Mouse (Mus musculus): ENCODE measurements around the gene Tmc3.

- TF ChIP-seq CTCF (IDR thresholded peaks at IDR 0.05; ENCODE audit: insufficient read depth, low read length) (no peak), POLR2A (IDR thresholded peaks at IDR 0.05; ENCODE audit: borderline replicate concordance, extremely low read depth, low read depth, low read length) (no peak)
These were observed 28.2 kb upstream of the Tmc3 start for GRCm38 (mm10) chr7:83556488-83556887.

Data from lung, adult 2 months (tissue).